Mouse (Mus musculus) ovary, adult 18-20 months (tissue): ENCODE data around the gene Apoe.
"Not testable (repeated sequence)": the region's sequence is repeated elsewhere in the genome, so short reads cannot be mapped to it uniquely, and the experiment has no call there.

Experiments used
- DNase-seq: peaks from one replicate; pipeline ENCODE4 v3.0.0; 2022; ENCODE audit warnings: low spot score, mixed read lengths

The Apoe gene

GRCm38 (mm10) chr7:19691873-19692865 lies 6.8 kb downstream of the Apoe start, which contains the start of gene Apoc1:
TSS of gene Apoc1 (minus strand) at chr7:19692660.
- DNase-seq: no peak

- DNase-seq: no peak
These were observed 7.6 kb downstream of the Apoe start for GRCm38 (mm10) chr7:19691434-19691833.

GRCm38 (mm10) chr7:19690845-19691244 lies 8.1 kb downstream of the Apoe start:
- DNase-seq: no peak

- no peak for DNase-seq
These were observed 10.4 kb downstream of the Apoe start for GRCm38 (mm10) chr7:19688611-19689010.

GRCm38 (mm10) chr7:19688101-19688500 lies 10.9 kb downstream of the Apoe start:
- no peak for DNase-seq

GRCm38 (mm10) chr7:19686927-19687583 lies 11.9 kb downstream of the Apoe start:
- not testable (repeated sequence) for DNase-seq

GRCm38 (mm10) chr7:19686521-19686920 lies 12.5 kb downstream of the Apoe start:
- DNase-seq: no peak

GRCm38 (mm10) chr7:19685374-19685773 lies 13.6 kb downstream of the Apoe start:
- no peak for DNase-seq

GRCm38 (mm10) chr7:19683771-19684201 lies 15.2 kb downstream of the Apoe start:
- no peak for DNase-seq

GRCm38 (mm10) chr7:19682979-19683378 lies 16.0 kb downstream of the Apoe start:
- no peak for DNase-seq

- no peak for DNase-seq
These were observed 17.7 kb downstream of the Apoe start, which contains the start of the genes Gm44805 and Apoc4 for GRCm38 (mm10) chr7:19681202-19681694. TSS of gene Gm44805 (minus strand) at chr7:19681423. TSS of gene Apoc4 (minus strand) at chr7:19681479.

- DNase-seq: no peak
These were observed 18.3 kb downstream of the Apoe start for GRCm38 (mm10) chr7:19680702-19681101.

GRCm38 (mm10) chr7:19678901-19679300 lies 20.1 kb downstream of the Apoe start:
- no peak for DNase-seq

- no peak for DNase-seq
These were observed 21.1 kb downstream of the Apoe start, which contains the start of gene Apoc2 for GRCm38 (mm10) chr7:19677872-19678271. TSS of gene Apoc2 (minus strand) at chr7:19677941.

GRCm38 (mm10) chr7:19676662-19677061 lies 22.3 kb downstream of the Apoe start:
- DNase-seq: no peak

GRCm38 (mm10) chr7:19675824-19676223 lies 23.2 kb downstream of the Apoe start:
- no peak for DNase-seq

- no peak for DNase-seq
These were observed 25.8 kb downstream of the Apoe start for GRCm38 (mm10) chr7:19673083-19673699.

- no peak for DNase-seq
These were observed 27.5 kb downstream of the Apoe start for GRCm38 (mm10) chr7:19671511-19671910.

- DNase-seq: peak; percentile 85
These were observed 29.9 kb downstream of the Apoe start for GRCm38 (mm10) chr7:19668947-19669721.

GRCm38 (mm10) chr7:19667434-19667833 lies 31.6 kb downstream of the Apoe start:
- DNase-seq: no peak

- no peak for DNase-seq
These were observed 32.2 kb downstream of the Apoe start for GRCm38 (mm10) chr7:19666750-19667149.
